Mouse (Mus musculus) adrenal gland, adult 18-20 months (tissue): ENCODE data around the gene Srsf6. TPM values are rescaled to one million over a fixed set of nuclear protein-coding genes. Genes with fewer than 3 reads are reported as not detected.
"Not testable (repeated sequence)": the region's sequence is repeated elsewhere in the genome, so short reads cannot be mapped to it uniquely, and the experiment has no call there.

Experiments used
- DNase-seq, 2 experiments: peaks; one replicate each; pipeline ENCODE4 v3.0.0; 2021 to 2022; ENCODE audit warnings: low spot score in 2 of 2
- long read RNA-seq, 2 experiments: library from polyadenylated mRNA; stranded (forward); transcript quantifications; one replicate each; pipeline ENCODE4 v2.0.0; 2021
- total RNA-seq, 2 experiments: library from RNA; stranded (reverse); gene quantifications; 1 replicate in 1 of 2; 2 replicates in 1 of 2; pipeline ENCODE4 v1.2.3; 2021

The Srsf6 gene
- total RNA-seq = 100 to 1,000 TPM; 172 to 220 TPM
- long read RNA-seq, experiment 1, transcript Srsf6-203 (6 exons, 3,527 nt) = major isoform, 80 of 83 reads
- long read RNA-seq, experiment 1, partial matches to known transcripts = 2 of 83 reads
- long read RNA-seq, experiment 1, other reads (novel, unspliced or antisense) = 1 of 83 reads
- long read RNA-seq, experiment 2, transcript Srsf6-203 (6 exons, 3,527 nt) = major isoform, 163 of 183 reads
- long read RNA-seq, experiment 2, partial matches to known transcripts = 13 of 183 reads
- long read RNA-seq, experiment 2, other reads (novel, unspliced or antisense) = 4 of 183 reads

GRCm38 (mm10) chr2:162931123-162931673 lies at the start of gene Srsf6:
Gene Srsf6 (plus strand): TSS chr2:162931528.
- peak; percentile 87 to 91 for DNase-seq

GRCm38 (mm10) chr2:162884101-162884500 lies 47.2 kb upstream of the Srsf6 start:
- no peak for DNase-seq

GRCm38 (mm10) chr2:162887121-162887520 lies 44.2 kb upstream of the Srsf6 start:
- no peak for DNase-seq

- no peak for DNase-seq
These were observed 42.7 kb upstream of the Srsf6 start for GRCm38 (mm10) chr2:162888677-162889076.

GRCm38 (mm10) chr2:162889191-162889590 lies 42.1 kb upstream of the Srsf6 start:
- no peak for DNase-seq

- DNase-seq = no peak
These were observed 41.6 kb upstream of the Srsf6 start for GRCm38 (mm10) chr2:162889731-162890130.

GRCm38 (mm10) chr2:162892979-162893378 lies 38.3 kb upstream of the Srsf6 start:
- not testable (repeated sequence) for DNase-seq

- DNase-seq = not testable (repeated sequence)
These were observed 32.1 kb upstream of the Srsf6 start for GRCm38 (mm10) chr2:162899256-162899655.

GRCm38 (mm10) chr2:162899880-162900589 lies 31.3 kb upstream of the Srsf6 start:
- no peak for DNase-seq

- DNase-seq = no peak
These were observed 30.8 kb upstream of the Srsf6 start for GRCm38 (mm10) chr2:162900590-162900916.

GRCm38 (mm10) chr2:162905902-162906301 lies 25.4 kb upstream of the Srsf6 start:
- no peak for DNase-seq

- no peak for DNase-seq
These were observed 23.3 kb upstream of the Srsf6 start for GRCm38 (mm10) chr2:162908052-162908491.

- DNase-seq = no peak
These were observed 17.3 kb upstream of the Srsf6 start for GRCm38 (mm10) chr2:162914040-162914439.

- DNase-seq = no peak
These were observed 16.8 kb upstream of the Srsf6 start for GRCm38 (mm10) chr2:162914519-162914918.

- DNase-seq = no peak
These were observed 11.4 kb upstream of the Srsf6 start for GRCm38 (mm10) chr2:162919926-162920325.

- peak; percentile 36 to 57 for DNase-seq
These were observed 9.1 kb upstream of the Srsf6 start for GRCm38 (mm10) chr2:162922183-162922582.

GRCm38 (mm10) chr2:162922834-162923233 lies 8.5 kb upstream of the Srsf6 start:
- no peak for DNase-seq

- no peak for DNase-seq
These were observed 7.2 kb upstream of the Srsf6 start for GRCm38 (mm10) chr2:162924126-162924525.

- no peak for DNase-seq
These were observed 3.3 kb upstream of the Srsf6 start for GRCm38 (mm10) chr2:162927918-162928585.

GRCm38 (mm10) chr2:162929704-162930103 lies 1.6 kb upstream of the Srsf6 start:
- no peak for DNase-seq

GRCm38 (mm10) chr2:162930516-162931122 lies 709 bp upstream of the Srsf6 start:
- no peak for DNase-seq
